21 mouse cellular contexts compared by ENCODE assay signal in the genomic region with DNA sequence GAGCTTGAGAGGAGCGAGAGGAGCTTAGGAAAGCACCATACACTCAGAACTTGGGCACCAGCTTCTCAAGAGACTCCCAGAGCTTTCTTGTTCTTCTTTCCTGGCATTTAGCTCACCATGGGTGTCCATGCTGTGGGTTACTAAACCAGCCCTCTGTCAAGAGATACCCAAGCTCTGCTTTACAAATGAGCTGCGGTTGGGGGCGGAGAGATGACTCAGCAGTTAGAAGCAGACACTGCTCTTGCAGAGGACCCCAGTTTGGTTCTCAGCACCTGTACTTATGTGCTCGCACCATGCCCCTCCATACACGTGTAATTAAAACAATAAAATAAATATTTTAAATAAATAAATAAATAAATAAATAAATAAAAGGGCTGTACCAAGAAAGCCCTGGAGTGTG. TPM values are rescaled to one million over a fixed set of nuclear protein-coding genes. Genes with fewer than 3 reads are reported as not detected.
"Had no signal": no experiment of that assay in that cellular context is flagged by ENCODE, and none has a peak within 500 bp of the region (broad histone marks: within the 10 kb centered on the region; RNA-seq: fewer than 3 reads in every experiment).

No protein-coding gene starts in this region.

- H3K27ac ChIP-seq: kidney, embryonic 15.5 days; left cerebral cortex, adult 2 months; liver, embryonic 13.5 days; macrophage; midbrain, embryonic 12.5 days; midbrain, embryonic 15.5 days; neural tube, embryonic 13.5 days; stomach, embryonic 15.5 days had no signal

- DNase-seq: kidney, adult 8-10 months; kidney, postnatal 10 days; kidney, postnatal 36 days; layer of hippocampus, postnatal 36 days; liver, embryonic 13.5 days; lung, embryonic 14.5 days; retina, postnatal 1 day; right cerebral cortex, postnatal 25 days; thymus, postnatal 25 days had no signal

- H3K36me3 ChIP-seq: kidney, embryonic 15.5 days; liver, embryonic 13.5 days; midbrain, embryonic 12.5 days; midbrain, embryonic 15.5 days; neural tube, embryonic 13.5 days; stomach, embryonic 15.5 days had no signal

- H3K27me3 ChIP-seq: kidney, embryonic 15.5 days; liver, embryonic 13.5 days; midbrain, embryonic 12.5 days; midbrain, embryonic 15.5 days; neural tube, embryonic 13.5 days; stomach, embryonic 15.5 days had no signal

- H3K9ac ChIP-seq: kidney, embryonic 15.5 days; liver, embryonic 13.5 days; lung, embryonic 14.5 days; midbrain, embryonic 12.5 days; midbrain, embryonic 15.5 days; neural tube, embryonic 13.5 days; stomach, embryonic 15.5 days had no signal

- H3K4me1 ChIP-seq: neural tube, embryonic 13.5 days had no signal

- H3K4me2 ChIP-seq: kidney, embryonic 15.5 days; liver, embryonic 13.5 days; lung, embryonic 14.5 days; midbrain, embryonic 12.5 days; midbrain, embryonic 15.5 days; neural tube, embryonic 13.5 days; stomach, embryonic 15.5 days had no signal

- H3K9me3 ChIP-seq: kidney, embryonic 15.5 days; liver, embryonic 13.5 days; midbrain, embryonic 12.5 days; midbrain, embryonic 15.5 days; neural tube, embryonic 13.5 days; stomach, embryonic 15.5 days had no signal

- ATAC-seq: lung, postnatal 0 days; midbrain, embryonic 15.5 days had no signal

- H3K4me3 ChIP-seq: kidney, embryonic 15.5 days; left cerebral cortex, adult 2 months; liver, embryonic 13.5 days; midbrain, embryonic 12.5 days; midbrain, embryonic 15.5 days; neural tube, embryonic 13.5 days; stomach, embryonic 15.5 days had no signal

RNA-seq across cellular contexts. Expression of a gene that starts 22.7 kb away (rescaled TPM):
- total RNA-seq: layer of hippocampus, adult 8-10 months; layer of hippocampus, postnatal 10 days; layer of hippocampus, postnatal 36 days; megakaryocyte, adult 5-6 weeks; neutrophil, adult 5-6 weeks had no signal
- polyA plus RNA-seq: lung, embryonic 14.5 days; macrophage; midbrain, embryonic 12.5 days; midbrain, embryonic 15.5 days; neural tube, embryonic 13.5 days had no signal
